Mouse (Mus musculus): ENCODE data around the gene Pde4d. TPM values are rescaled to one million over a fixed set of nuclear protein-coding genes. Genes with fewer than 3 reads are reported as not detected.

Gene Pde4d
- polyA plus RNA-seq, 1 experiment from 2014 or later: 12.9 TPM

DNA sequence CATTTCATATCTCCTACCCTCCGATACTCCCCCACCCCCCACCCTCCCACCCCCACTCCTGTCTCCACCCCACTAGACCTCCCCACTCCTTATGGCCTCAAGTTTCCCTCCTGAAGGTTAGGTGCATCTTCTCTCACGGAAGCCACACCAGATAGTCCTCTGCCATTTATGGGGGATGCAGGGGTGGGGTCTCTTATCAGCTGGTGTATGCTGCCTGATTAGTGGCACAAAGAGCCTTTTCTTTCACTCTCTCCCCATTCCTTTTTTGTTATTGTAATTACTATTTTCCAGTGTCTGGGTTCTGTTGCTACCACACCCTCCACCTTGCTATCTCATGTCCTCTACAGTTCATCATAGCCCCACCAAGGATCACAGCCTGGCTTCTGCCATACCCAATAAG lies 1194.3 kb downstream of the Pde4d start:
- H3K27me3 ChIP-seq (ENCODE audit: control insufficient read depth, insufficient read depth, low read depth, low read length): no peaks in the 10 kb centered on the region
- H3K27ac ChIP-seq (ENCODE audit: low read length): peak overlapping the region; percentile 88
- H3K4me1 ChIP-seq (ENCODE audit: control insufficient read depth, low read depth, low read length): peaks cover 58% of the 10 kb centered on the region

DNA sequence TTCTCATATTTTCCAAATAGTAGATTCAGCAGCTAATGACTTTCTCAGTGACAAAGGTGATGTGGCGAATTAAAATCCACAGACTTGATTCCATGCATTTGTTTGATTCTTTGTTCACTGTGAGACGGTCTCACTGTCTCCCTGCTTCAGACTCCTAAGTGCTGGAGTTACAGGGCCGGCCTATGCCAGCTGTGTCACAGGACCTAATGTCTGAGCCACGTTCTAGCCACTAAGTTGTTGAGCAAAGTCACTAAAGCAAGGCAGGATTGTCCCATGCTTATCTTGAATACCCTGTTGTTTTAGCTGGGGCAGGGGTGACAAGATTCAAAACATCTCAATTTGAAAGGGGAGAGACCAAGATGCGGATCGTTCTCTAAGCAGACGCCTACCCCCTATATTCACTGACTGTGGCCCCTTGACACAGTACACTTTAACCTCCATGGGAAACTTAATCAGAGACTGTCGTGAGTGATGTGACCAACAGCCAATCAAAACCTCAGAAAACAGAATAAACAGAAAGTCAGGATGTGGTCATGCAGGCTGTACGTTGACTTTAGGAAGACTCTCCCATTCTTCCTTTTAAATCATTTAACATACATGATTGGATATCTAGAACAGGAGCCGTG lies 1195.6 kb downstream of the Pde4d start:
- WGBS (ENCODE audit: insufficient replicate concordance): 22% methylated on average over 10 of the region's 10 CpGs
- Histone ChIP-seq H3K4me3 (ENCODE audit: low read depth, low read length) (peak overlapping the region; percentile 23), H3K36me3 (ENCODE audit: control insufficient read depth, insufficient read depth) (no peaks in the 10 kb centered on the region), H3K9ac (ENCODE audit: low read depth, low read length) (peak overlapping the region; percentile 36), H3K4me2 (ENCODE audit: low read depth, low read length) (peak overlapping the region; percentile 51), H3K27me3 (ENCODE audit: control insufficient read depth, insufficient read depth, low read depth, low read length) (no peaks in the 10 kb centered on the region), H3K9me3 (replicated peaks; ENCODE audit: control insufficient read depth, low read length) (no peaks in the 10 kb centered on the region), H3K4me1 (ENCODE audit: control insufficient read depth, low read depth, low read length) (peaks cover 56% of the 10 kb centered on the region), H3K27ac (ENCODE audit: low read length) (peak overlapping the region; percentile 76)
- ATAC-seq (ENCODE audit: low read depth): peak; percentile 10; the same call in 1 of the 2 replicates

More for the DNA sequence above, 1194.3 kb downstream of the Pde4d start:
- WGBS (ENCODE audit: insufficient replicate concordance): 20% methylated on average over 2 of the region's 2 CpGs
- H3K9ac ChIP-seq (ENCODE audit: low read depth, low read length): peak overlapping the region; percentile 38
- H3K4me3 ChIP-seq (ENCODE audit: low read depth, low read length): no peak overlapping the region
- H3K9me3 ChIP-seq (replicated peaks; ENCODE audit: control insufficient read depth, low read length): no peaks in the 10 kb centered on the region
- H3K36me3 ChIP-seq (ENCODE audit: control insufficient read depth, insufficient read depth): no peaks in the 10 kb centered on the region
- peak overlapping the region; percentile 45 for H3K4me2 ChIP-seq (ENCODE audit: low read depth, low read length)
- ATAC-seq (ENCODE audit: low read depth): peak; percentile 63

DNA sequence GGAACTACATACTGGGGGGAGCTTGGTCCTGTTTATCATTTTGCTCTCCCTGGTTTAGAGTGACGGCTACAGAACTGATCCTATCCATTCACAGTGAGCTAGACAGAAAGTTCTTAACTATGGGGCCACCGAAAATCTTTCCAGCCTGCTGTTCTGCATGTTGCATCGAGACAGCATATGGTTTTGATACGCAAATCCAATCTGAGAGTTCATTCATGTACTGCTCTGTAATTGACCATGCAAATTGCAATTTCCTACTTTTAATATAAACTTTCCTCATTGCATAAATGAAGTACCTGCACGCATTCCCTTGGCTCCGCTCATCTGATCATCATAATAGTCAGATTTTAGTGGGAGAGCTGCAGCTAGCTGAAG lies 1196.1 kb downstream of the Pde4d start:
- Histone ChIP-seq H3K4me3 (ENCODE audit: low read depth, low read length) (peak overlapping the region; percentile 23), H3K4me1 (ENCODE audit: control insufficient read depth, low read depth, low read length) (peaks cover 61% of the 10 kb centered on the region), H3K27me3 (ENCODE audit: control insufficient read depth, insufficient read depth, low read depth, low read length) (no peaks in the 10 kb centered on the region), H3K4me2 (ENCODE audit: low read depth, low read length) (peak overlapping the region; percentile 51), H3K9ac (ENCODE audit: low read depth, low read length) (peak overlapping the region; percentile 36), H3K36me3 (ENCODE audit: control insufficient read depth, insufficient read depth) (no peaks in the 10 kb centered on the region), H3K27ac (ENCODE audit: low read length) (peak overlapping the region; percentile 76), H3K9me3 (replicated peaks; ENCODE audit: control insufficient read depth, low read length) (no peaks in the 10 kb centered on the region)
- 56% methylated on average over 6 of the region's 6 CpGs for WGBS (ENCODE audit: insufficient replicate concordance)
- ATAC-seq (ENCODE audit: low read depth): no peak

DNA sequence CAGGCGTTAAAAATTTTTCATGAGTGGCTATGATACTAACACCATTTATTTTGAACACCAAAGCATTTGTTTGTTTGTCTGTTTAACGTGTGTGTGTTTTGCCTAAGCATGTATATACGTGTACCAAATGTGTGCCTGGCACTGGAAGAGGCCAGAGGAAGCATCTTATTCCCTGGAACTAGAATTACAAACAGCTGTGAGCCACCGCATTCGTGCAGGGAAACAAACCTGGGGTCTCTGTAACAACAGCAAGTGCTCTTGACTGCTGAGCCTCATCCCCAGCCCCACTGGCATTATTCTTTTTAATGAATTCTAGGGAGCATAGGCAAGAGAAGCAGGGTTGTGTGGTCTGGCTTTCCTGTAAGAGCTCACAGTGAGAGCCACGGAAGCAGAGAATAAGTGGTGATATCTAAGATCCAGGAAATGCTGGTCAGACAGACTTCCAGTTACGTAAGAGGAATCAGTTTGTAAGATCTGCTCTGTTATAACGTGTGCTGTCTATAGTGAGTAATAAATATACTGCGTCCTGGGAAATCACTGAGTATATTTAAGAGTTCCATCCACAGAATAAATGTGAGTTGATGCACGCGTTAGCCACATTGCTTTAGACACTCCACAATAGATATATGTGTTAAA lies 1197.0 kb downstream of the Pde4d start:
- Histone ChIP-seq H3K4me2 (ENCODE audit: low read depth, low read length) (peak overlapping the region; percentile 33), H3K4me1 (ENCODE audit: control insufficient read depth, low read depth, low read length) (peaks cover 63% of the 10 kb centered on the region), H3K36me3 (ENCODE audit: control insufficient read depth, insufficient read depth) (no peaks in the 10 kb centered on the region), H3K27ac (ENCODE audit: low read length) (peak overlapping the region; percentile 81), H3K9me3 (replicated peaks; ENCODE audit: control insufficient read depth, low read length) (no peaks in the 10 kb centered on the region), H3K27me3 (ENCODE audit: control insufficient read depth, insufficient read depth, low read depth, low read length) (no peaks in the 10 kb centered on the region), H3K9ac (ENCODE audit: low read depth, low read length) (peak overlapping the region; percentile 47), H3K4me3 (ENCODE audit: low read depth, low read length) (no peak overlapping the region)
- no peak for ATAC-seq (ENCODE audit: low read depth)
- 19% methylated on average over 11 of the region's 11 CpGs for WGBS (ENCODE audit: insufficient replicate concordance)

DNA sequence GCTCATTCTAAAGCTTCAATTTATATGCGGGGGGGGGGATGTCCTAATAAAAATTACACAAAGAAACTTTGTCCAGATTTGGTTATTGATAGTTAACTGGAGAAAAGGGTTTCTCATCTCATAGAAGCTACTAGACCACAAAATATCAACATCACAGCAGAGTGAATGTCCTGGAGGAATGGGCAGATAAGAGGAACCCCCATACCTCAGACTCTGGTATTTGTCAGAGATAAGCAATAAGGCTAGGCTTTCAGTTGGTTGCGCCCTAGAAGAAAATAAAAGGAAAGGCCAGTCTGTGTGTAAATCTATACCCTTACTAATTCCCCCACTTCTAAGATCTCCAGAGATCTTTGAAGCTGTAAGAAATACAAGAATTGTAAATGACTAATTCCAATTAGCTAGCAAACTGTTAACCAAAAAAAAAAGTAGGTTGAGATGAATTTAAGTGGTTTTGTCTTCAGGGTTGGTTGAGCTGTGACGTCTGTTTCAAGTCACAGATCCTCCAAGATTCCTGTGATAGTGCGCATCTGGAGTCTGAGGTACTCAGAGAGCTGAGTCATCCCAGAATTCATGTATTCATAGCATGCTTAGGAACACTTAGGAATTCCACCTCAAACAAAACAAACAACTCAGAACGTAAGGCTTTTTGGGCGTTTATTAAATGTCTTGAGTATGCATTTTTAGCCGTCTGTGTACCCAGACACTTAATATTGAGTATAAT lies 1197.9 kb downstream of the Pde4d start:
- H3K27ac ChIP-seq (ENCODE audit: low read length): peak overlapping the region; percentile 77
- H3K36me3 ChIP-seq (ENCODE audit: control insufficient read depth, insufficient read depth): no peaks in the 10 kb centered on the region
- H3K4me1 ChIP-seq (ENCODE audit: control insufficient read depth, low read depth, low read length): peaks cover 64% of the 10 kb centered on the region
- H3K4me2 ChIP-seq (ENCODE audit: low read depth, low read length): peak overlapping the region; percentile 41
- no peak overlapping the region for H3K4me3 ChIP-seq (ENCODE audit: low read depth, low read length)
- no peaks in the 10 kb centered on the region for H3K9me3 ChIP-seq (replicated peaks; ENCODE audit: control insufficient read depth, low read length)
- ATAC-seq (ENCODE audit: low read depth): peak; percentile 62
- H3K9ac ChIP-seq (ENCODE audit: low read depth, low read length): 0 out of 2 replicates have a peak overlapping the region, but pooled peaks have one; percentile 17
- no peaks in the 10 kb centered on the region for H3K27me3 ChIP-seq (ENCODE audit: control insufficient read depth, insufficient read depth, low read depth, low read length)
- 29% methylated on average over 7 of the region's 7 CpGs for WGBS (ENCODE audit: insufficient replicate concordance)

DNA sequence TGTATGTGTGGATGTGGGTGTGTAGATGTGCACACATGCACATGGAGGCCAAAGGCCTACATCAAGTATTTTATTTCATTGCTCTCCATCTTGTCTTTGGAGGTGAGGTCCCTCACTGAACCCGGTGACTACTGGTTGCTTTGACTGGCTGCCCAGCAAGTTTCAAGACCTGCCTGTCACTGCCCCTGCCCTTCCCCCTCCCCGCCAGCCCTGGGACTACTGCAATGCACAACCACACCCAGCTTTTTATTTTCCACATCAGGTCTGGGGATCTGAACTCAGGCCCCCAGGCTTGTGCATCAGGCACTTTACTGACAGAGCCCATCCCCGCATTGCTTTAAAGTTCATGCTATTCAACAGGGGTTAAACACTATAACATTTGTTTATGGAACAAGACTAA lies 1198.6 kb downstream of the Pde4d start:
- Histone ChIP-seq H3K4me1 (ENCODE audit: control insufficient read depth, low read depth, low read length) (peaks cover 68% of the 10 kb centered on the region), H3K27me3 (ENCODE audit: control insufficient read depth, insufficient read depth, low read depth, low read length) (no peaks in the 10 kb centered on the region), H3K9me3 (replicated peaks; ENCODE audit: control insufficient read depth, low read length) (no peaks in the 10 kb centered on the region), H3K27ac (ENCODE audit: low read length) (peak overlapping the region; percentile 77), H3K4me3 (ENCODE audit: low read depth, low read length) (no peak overlapping the region), H3K9ac (ENCODE audit: low read depth, low read length) (0 out of 2 replicates have a peak overlapping the region, but pooled peaks have one; percentile 17), H3K36me3 (ENCODE audit: control insufficient read depth, insufficient read depth) (no peaks in the 10 kb centered on the region), H3K4me2 (ENCODE audit: low read depth, low read length) (peak overlapping the region; percentile 41)
- ATAC-seq (ENCODE audit: low read depth): peak; percentile 11; the same call in 1 of the 2 replicates
- 50% methylated on average over 3 of the region's 3 CpGs for WGBS (ENCODE audit: insufficient replicate concordance)

DNA sequence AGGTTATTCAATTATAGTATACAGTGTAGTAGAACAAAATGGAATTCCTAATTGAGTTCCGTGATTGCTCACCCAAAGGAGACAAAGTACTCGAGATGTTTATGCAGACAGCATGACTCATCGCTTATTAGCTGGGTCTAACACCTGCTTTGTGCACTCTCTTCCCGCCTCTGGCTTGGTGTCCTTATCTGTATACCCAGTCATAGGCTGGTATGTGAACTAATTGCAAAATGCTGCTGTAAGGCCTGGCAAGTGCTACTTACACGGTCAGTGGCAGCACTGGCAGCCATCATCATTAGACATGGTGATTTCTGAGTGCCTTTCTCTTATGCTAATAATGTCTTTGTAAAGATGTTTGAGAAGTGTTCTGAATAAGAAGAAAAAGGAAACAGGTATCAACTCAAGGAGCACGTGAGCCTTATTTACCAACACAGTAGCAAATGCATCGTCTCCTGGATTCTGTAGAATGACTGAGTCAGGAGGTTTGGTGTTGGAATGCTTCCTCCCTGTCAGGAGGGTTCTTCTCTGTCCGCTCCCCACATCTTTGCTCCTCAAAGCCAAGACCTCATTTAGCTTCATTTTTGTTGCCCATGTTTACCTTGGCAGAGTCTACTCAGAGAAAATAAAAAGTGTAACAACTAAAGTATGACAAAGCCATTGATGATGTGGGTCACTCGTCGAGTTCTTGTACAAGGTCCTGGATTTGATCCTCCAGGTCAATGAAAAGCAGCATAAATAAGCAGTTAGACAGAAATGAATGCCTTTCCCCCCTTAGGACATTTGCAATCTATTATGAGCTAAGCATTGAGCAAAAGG lies 1202.2 kb downstream of the Pde4d start:
- Histone ChIP-seq H3K36me3 (ENCODE audit: control insufficient read depth, insufficient read depth) (no peaks in the 10 kb centered on the region), H3K4me1 (ENCODE audit: control insufficient read depth, low read depth, low read length) (peaks cover 39% of the 10 kb centered on the region), H3K9me3 (replicated peaks; ENCODE audit: control insufficient read depth, low read length) (no peaks in the 10 kb centered on the region), H3K27ac (ENCODE audit: low read length) (peak overlapping the region; percentile 91), H3K27me3 (ENCODE audit: control insufficient read depth, insufficient read depth, low read depth, low read length) (no peaks in the 10 kb centered on the region), H3K4me3 (ENCODE audit: low read depth, low read length) (no peak overlapping the region), H3K4me2 (ENCODE audit: low read depth, low read length) (peak overlapping the region; percentile 47), H3K9ac (ENCODE audit: low read depth, low read length) (peak overlapping the region; percentile 25)
- peak; percentile 95 for ATAC-seq (ENCODE audit: low read depth)
- 41% methylated on average over 10 of the region's 10 CpGs for WGBS (ENCODE audit: insufficient replicate concordance)

DNA sequence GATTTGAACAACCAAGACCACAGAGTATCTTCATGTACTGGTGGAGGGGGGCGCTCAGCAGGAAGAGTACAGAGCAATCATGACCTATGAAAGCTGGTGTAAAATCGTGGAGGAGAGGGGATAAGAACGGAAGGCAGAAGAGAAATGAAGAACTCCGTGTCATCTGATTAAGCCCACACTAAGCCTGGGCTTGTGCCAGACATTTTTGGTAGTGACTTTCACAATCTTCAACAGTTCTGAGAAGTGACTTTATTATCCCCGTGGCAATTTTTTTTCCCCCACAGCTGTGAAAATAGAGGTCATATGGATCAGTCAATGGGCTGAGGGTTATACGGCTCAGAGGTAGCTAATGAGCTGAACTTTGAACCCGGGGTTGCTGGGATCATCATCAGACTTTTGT lies 1202.9 kb downstream of the Pde4d start:
- no peaks in the 10 kb centered on the region for H3K27me3 ChIP-seq (ENCODE audit: control insufficient read depth, insufficient read depth, low read depth, low read length)
- H3K36me3 ChIP-seq (ENCODE audit: control insufficient read depth, insufficient read depth): no peaks in the 10 kb centered on the region
- H3K9ac ChIP-seq (ENCODE audit: low read depth, low read length): peak overlapping the region; percentile 25; the same call in 1 of the 2 replicates
- H3K4me1 ChIP-seq (ENCODE audit: control insufficient read depth, low read depth, low read length): peaks cover 38% of the 10 kb centered on the region
- H3K27ac ChIP-seq (ENCODE audit: low read length): peak overlapping the region; percentile 87
- H3K4me2 ChIP-seq (ENCODE audit: low read depth, low read length): peak overlapping the region; percentile 47
- no peak overlapping the region for H3K4me3 ChIP-seq (ENCODE audit: low read depth, low read length)
- ATAC-seq (ENCODE audit: low read depth): no peak
- no peaks in the 10 kb centered on the region for H3K9me3 ChIP-seq (replicated peaks; ENCODE audit: control insufficient read depth, low read length)
- WGBS (ENCODE audit: insufficient replicate concordance): 31% methylated on average over 7 of the region's 7 CpGs
